Mouse (Mus musculus) left cerebral cortex, adult 6 months (tissue): ENCODE results near the gene Ahnak2. TPM values are rescaled to one million over a fixed set of nuclear protein-coding genes. Genes with fewer than 3 reads are reported as not detected.

Experiments
- long read RNA-seq, 2 experiments: library from polyadenylated mRNA; unstranded; transcript quantifications; one replicate each; pipeline ENCODE4 v2.0.0; 2019 to 2020
- polyA plus RNA-seq: library from polyadenylated mRNA; unstranded; fragments of <200 nt; fragmentation: Nextera tagmentation; gene quantifications from 2 replicates; pipeline ENCODE4 v1.2.3, GENCODE M21; 2021

Gene Ahnak2
- 0.54 and 0.58 TPM in 2 replicates for polyA plus RNA-seq
- long read RNA-seq, experiment 1, full-length matches to known transcripts = 1 of 1 reads
- long read RNA-seq, experiment 1, partial matches to known transcripts = 0 of 1 reads
- long read RNA-seq, experiment 1, other reads (novel, unspliced or antisense) = 0 of 1 reads
- long read RNA-seq, experiment 2, full-length matches to known transcripts = 2 of 2 reads
- long read RNA-seq, experiment 2, partial matches to known transcripts = 0 of 2 reads
- long read RNA-seq, experiment 2, other reads (novel, unspliced or antisense) = 0 of 2 reads

DNA sequence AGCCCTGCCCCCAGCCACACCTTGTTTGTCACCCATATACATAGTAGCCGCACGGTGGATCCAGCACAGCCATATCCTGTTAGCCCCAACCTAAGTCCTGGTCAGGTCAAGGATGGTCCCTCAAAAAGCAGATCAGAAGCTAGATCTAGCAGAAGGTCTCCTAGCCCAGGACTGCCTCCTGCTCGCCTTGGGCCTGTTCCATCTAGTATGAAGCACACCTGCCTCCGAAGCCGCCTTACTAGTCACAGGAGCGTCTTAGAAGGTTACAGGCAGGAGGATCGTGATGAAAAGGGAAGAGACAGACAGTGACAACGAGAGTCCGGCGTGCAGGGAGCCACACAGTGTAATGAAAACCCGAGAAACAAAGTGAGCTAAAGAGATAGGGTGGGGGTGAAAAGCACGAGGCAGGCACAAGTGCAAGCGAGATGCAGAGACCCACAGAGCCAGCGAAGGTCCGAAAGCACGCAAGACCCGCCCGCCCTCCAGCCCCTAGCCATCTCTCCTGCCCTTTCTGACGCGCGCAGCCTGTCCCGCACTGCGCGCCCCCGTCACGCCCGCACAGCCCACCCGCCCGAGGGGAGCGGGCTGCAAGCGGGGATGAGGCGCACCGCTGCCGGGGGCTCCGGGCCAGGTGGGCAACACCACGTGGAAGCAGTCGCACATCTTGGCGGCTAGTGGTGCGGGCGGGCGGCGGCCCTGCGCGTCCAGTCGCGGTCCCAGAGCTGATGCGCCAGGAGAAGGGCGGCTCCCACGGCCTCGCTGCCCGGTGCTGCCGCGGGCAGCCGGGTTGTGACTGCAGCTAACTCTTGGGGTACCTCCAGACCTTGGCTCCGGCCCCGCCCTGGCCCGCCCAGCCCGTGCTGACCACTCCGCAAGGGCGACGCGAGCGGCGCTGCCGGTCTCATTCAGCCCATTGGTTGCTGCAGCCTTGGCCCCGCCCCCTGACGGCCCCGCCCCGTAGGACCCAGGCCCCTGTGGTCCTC is at the start of gene Ahnak2:
Gene Ahnak2, minus strand, starts transcription at position 794 of the 983 bp plus-strand sequence.

GRCm38 (mm10) chr12:112829244-112829864 is 26.9 kb upstream of the Ahnak2 start, which contains the start of gene Cdca4:
TSS of gene Cdca4 (minus strand) at chr12:112829423.

DNA sequence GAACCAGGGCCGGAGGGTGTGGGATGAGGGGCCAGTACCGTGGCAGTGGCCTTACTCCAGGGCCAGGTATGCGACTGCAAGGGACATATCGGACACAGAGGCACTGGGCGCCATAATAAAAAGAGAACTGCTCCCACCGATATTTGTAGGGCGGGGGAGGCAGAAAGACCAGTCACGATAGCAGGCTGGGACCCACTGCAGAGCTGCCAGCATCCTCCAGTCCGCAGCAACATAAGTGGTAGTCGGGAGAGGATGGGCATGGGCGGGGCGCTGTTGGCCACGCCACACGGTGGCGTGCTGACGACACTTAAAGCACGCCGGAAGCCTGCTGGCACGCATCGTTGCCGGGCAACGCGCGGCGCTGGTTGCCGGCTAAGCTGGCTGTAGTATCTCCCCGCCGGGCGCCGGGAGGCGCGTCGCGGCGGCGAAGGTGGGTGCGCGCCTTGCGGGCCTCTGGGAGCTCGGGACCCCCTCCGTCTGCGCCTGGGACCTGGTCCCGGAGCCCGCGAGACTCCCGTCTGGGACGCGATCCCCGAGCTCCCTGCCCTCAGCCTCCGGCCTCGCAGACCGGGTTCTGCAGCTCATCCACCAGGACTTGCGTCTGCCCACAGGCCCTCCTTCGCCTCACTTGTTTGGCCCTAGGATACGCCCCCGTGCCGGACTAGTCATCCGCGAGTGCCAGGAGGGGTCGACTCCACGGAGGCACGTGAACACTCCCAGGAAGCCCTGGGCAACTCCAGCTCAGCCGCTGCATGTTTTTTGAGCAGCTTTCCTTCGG is 6.3 kb upstream of the Ahnak2 start, which contains the start of gene Clba1:
Gene Clba1, plus strand, starts transcription at position 351 of the 778 bp plus-strand sequence.

DNA sequence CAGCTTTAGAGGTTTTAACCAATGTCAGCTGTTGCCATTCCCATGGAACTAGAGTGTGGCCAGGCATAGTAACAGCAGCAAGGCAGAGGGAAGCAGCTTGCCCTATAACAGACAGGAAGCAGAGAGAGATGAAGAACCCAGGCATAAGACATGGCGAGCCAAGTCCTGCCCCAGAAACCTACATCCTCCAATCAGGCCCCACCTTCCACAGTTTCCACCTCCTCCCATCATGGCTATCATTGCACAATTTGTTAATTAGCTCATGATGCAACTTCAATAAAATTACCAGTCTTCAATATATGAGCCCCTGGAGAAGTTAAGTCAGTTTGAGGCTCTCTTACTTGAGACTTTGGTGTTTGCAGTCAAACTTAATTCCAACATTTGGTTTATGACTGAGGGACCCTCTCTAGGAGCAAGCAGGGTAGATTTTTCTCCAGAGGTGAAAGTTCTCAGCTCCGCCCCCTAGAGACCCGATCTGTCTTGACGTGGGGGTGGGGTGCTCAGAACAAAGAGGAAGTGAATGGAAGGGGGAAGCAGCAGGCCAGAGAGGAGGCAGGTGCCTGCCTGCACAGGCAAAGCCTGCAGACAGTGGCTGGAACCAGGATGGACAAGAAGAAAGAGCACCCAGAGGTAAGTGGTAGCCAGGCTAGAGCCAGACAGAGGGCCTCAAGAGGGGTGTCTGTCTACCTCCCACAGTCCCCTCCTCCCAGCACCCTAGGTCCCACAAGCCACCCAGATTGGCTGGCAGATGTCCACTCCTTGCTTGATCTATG is 42.1 kb downstream of the Ahnak2 start, which contains the start of gene Pld4:
Gene Pld4, plus strand, starts transcription at position 502 of the 773 bp plus-strand sequence.

Other genes starting within 250 kb of the Ahnak2 start
- gene Inf2, start 213.9 kb downstream of the Ahnak2 start, polyA plus RNA-seq = 36.8 and 43.2 TPM in 2 replicates
- 30.0 and 34.8 TPM in 2 replicates for gene Adssl1, start 182.6 kb downstream of the Ahnak2 start, polyA plus RNA-seq
- 68.9 and 85.7 TPM in 2 replicates for gene Siva1, start 158.0 kb downstream of the Ahnak2 start, polyA plus RNA-seq
- gene Akt1, start 127.8 kb downstream of the Ahnak2 start, polyA plus RNA-seq = 23.3 and 46.2 TPM in 2 replicates
- 0.39 and 0.63 TPM in 2 replicates for gene Zbtb42, start 123.8 kb downstream of the Ahnak2 start, polyA plus RNA-seq
- 27.8 and 28.2 TPM in 2 replicates for gene Cep170b, start 82.2 kb downstream of the Ahnak2 start, polyA plus RNA-seq
- 10.1 and 11.4 TPM in 2 replicates for gene Pld4, start 42.0 kb downstream of the Ahnak2 start, polyA plus RNA-seq
- 16.4 and 21.1 TPM in 2 replicates for gene Clba1, start 6.3 kb upstream of the Ahnak2 start, polyA plus RNA-seq
- gene Cdca4, start 26.8 kb upstream of the Ahnak2 start, polyA plus RNA-seq = 10.4 and 12.2 TPM in 2 replicates
- not detected in 2 replicates for gene Gpr132, start 65.6 kb upstream of the Ahnak2 start, polyA plus RNA-seq
- gene Jag2, start 127.1 kb upstream of the Ahnak2 start, polyA plus RNA-seq = 4.3 and 4.5 TPM in 2 replicates
- 31.0 and 36.4 TPM in 2 replicates for gene Nudt14, start 139.5 kb upstream of the Ahnak2 start, polyA plus RNA-seq
- gene Btbd6, start 173.8 kb upstream of the Ahnak2 start, polyA plus RNA-seq = 41.7 and 52.1 TPM in 2 replicates
- 22.3 and 63.3 TPM in 2 replicates for gene Brf1, start 198.0 kb upstream of the Ahnak2 start, polyA plus RNA-seq
- 6.9 and 23.1 TPM in 2 replicates for gene Pacs2, start 211.9 kb upstream of the Ahnak2 start, polyA plus RNA-seq